Mouse (Mus musculus): Measurements from ENCODE around the gene Mecom.

DNA sequence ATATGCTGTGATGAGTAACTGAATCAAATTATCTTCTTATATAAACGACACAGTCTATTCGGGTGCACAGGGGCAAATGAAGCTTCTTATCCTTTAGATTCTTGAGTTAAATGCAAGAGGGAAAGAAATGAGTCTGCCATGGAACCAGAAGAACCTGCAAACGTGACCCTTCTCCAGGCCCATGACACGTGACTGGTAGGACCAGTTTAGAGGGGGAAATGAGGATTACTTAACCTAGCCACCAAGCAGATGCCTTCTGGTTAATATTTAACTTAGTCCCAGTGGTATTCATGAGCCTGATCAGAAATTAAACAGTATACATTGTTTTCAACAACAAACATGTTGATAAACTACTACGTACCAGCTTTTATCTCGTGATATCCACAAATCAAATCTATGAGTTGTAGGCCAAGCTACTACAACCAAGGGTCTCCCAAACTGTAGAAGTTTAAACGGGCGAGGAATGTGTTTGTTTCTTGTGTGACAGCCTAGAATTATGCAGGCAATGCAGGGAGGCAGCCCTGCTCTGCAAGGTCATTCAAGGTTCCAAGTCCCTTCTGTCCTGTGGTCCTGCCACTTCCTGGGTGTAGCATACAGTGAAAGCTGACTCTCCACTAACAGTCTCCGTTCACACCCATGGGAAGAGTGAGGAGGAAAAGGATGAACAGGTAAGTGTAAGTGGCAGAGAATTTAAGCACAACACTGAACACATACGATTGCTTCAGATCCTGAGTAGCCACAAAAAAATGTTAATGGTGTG is 97.4 kb downstream of the Mecom start:
- TF ChIP-seq CTCF (IDR thresholded peaks at IDR 0.05; ENCODE audit: extremely low read depth, insufficient read depth, insufficient read length, insufficient replicate concordance) (no peak), POLR2A (IDR thresholded peaks at IDR 0.05; ENCODE audit: low read depth, low read length) (no peak)
